Mouse (Mus musculus): ENCODE measurements around the gene Rnf13.

Gene Rnf13

DNA sequence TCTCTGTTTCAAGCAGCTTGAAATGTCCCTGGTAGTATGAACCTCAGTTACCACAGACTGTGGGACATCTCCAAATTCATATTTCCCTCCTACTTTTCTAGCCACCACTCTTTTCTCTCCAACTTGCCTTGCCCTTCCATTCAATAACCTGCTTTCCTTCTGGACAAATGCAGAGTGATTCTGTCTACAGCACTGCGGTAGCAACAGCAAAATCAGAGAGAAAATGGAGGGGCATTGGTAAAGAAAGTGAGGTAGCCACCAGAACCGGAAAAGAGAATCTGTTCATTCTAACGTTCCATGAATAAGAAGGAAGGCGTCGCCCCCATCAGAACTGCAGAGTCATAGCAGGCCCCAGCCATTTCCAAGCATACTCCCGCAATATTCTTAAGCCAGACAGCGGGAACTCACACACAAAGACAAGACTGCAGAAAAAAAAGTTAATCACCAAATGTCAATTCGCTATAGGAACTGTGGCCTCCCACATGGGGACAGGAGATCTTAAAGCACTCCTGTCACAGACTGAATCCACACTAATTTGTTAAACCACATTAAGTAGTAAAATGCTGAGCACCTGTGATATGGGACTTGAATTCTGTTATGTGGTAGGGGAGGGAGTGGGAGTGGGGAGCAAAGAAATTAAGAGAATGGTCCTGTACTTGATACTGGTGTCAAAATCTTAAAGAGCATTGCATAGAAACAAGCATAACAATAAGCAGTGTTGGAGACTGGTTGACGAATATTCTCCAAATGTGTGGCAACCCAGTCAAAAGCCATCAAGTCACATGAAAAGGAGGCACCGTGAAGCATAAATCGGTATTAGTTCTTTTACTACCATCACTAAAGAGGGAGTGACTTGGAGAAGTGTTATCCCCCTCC is 110.2 kb downstream of the Rnf13 start:
- no peak for DNase-seq (ENCODE audit: low spot score in 2 of 2)

DNA sequence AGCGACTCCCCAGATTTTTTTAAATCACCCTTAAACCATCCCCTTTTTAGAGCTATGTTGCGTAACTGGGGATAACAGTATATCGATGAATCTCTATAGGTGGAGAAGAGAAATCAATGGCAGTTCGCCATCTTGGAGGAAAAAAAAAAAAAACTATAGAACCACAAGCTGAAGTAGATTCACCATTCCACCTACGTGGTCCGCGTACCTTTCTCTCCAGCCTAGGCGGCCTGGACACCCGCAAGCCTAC is 110.7 kb downstream of the Rnf13 start:
- no peak for DNase-seq (ENCODE audit: low spot score in 2 of 2)

DNA sequence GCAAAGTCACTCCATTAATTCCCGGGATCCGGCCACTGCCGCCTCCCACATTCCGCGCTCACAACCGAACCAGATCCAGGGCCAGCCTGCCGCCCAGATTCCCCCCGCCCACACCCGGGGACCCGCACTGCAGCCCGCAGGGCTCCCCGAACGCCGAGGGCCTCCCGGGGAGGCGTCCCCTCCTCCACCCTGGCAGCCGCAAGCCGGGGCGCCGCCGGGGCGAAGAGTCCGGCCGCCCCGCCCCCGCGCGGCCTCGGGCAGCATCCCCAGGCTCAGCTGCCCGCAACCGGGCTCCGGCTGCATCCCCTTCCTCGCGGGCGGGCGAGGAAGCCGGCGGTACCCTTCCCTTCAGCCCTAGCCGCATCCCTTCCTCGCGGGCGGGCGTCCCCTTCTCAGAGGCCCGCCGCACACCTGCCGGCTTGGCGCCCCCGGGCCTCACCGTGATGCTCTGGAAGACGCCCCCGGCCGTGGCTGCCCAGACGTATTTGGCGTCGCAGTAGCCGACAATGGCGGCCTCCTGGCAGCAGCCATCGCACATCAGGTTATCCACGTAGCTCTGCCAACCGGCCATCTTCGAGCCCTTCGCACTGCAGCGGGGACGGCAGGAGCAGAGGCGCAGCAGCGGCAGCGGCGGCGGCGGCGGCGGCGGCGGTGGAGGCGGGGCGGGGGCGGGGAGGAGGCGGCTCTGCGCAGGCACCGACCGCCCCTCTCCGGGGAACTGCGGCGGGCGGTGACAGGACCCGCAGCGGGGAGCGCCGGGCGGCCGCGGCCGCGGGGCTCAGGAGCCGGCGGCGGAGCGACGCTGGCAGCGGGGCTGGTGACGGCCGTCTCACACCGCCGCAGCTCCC is 111.3 kb downstream of the Rnf13 start:
- peak; percentile 17 to 29 for DNase-seq (ENCODE audit: low spot score in 2 of 2)

DNA sequence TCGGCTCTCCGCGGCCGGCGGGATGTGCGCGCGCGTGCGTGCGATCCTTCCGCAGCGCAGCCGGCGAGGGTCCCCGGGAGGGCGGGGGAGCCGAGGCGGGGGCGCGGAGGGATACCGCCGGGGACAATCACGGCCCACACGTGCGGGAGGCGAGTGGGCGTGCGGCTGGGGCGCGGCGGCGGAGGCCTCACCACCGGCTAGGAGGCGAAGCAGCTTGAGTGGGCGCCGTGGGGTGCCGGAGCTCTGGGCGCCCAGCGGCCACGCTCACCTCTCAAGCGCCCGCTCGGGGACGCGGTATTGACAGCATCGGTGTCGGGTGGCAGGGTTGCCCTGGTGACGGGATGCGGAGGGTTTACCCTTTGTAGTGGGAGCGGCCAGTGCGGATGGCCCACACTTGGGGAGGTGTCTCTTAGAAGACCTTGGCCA is 111.9 kb downstream of the Rnf13 start, which contains the start of gene Pfn2:
TSS of gene Pfn2 (minus strand) at position 320 of the 426 bp plus-strand sequence.
- peak; percentile 29 to 35 for DNase-seq (ENCODE audit: low spot score in 2 of 2)

DNA sequence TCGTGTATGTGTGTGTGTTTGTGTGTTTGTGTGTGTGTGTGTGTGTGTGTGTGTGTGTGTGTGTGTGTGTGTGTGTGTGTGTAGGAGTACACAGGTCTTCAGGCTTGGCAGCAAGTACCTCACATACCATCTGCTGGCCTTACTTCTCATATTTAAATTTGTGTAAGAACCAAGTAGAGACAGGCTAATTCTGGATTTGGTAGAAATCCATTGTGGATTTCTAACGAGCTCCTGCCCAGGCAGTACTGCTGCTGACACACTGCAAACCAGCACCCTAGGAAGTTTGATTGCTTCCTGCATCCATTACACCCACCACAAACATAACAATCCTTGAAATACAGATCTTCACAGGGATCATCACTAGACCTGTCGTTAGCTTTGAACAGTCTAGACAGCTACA is 147.1 kb downstream of the Rnf13 start:
- DNase-seq (ENCODE audit: low spot score in 2 of 2) = no peak

Data from spleen, postnatal 36 days (tissue).